In genomic region chr2:135305736-135306471, GRCm38 (mm10) we compare ENCODE assay signal across 16 mouse cellular contexts.
DNase-seq lines count a peak whose midpoint lies in the region; ATAC-seq and TF ChIP-seq lines count a peak whose summit lies in the region.
"Had no signal": no experiment of that assay in that cellular context is flagged by ENCODE, and none has a peak within 500 bp of the region (broad histone marks: within the 10 kb centered on the region; RNA-seq: fewer than 3 reads in every experiment).

No protein-coding gene starts in this region.

- DNase-seq in heart, adult 11 months: peak; percentile 41
- DNase-seq in heart, postnatal 14 days: no peak
- peak; percentile 90 for DNase-seq in cerebellum, adult 9-10 months
- peak; percentile 27 for DNase-seq in forebrain, postnatal 0 days
- no peak for DNase-seq in adrenal gland, adult 18-20 months (ENCODE audit: low spot score in 2 of 2)
- DNase-seq in thymus, postnatal 36 days: no peak
- no peak for DNase-seq in heart, adult 2 months
- DNase-seq: layer of hippocampus, adult 9-11 months; lung, adult 2 months; right cerebral cortex, postnatal 25 days; thymus, adult 2 months had no signal

- intact Hi-C loops in heart, postnatal 14 days (cut with DNase I): no loop called here
- intact Hi-C loops in heart, adult 2 months (cut with DNase I): no loop called here

- ATAC-seq in forebrain, postnatal 0 days: no peak
- ATAC-seq in midbrain, embryonic 16.5 days: peak; percentile 62

- no peak overlapping the region for H3K4me3 ChIP-seq in forebrain, postnatal 0 days (ENCODE audit: low read depth, low read length)
- no peak overlapping the region for H3K4me3 ChIP-seq in midbrain, embryonic 16.5 days (ENCODE audit: low read depth, low read length)
- H3K4me3 ChIP-seq in heart, adult 2 months: no peak overlapping the region
- H3K4me3 ChIP-seq: embryonic facial prominence, embryonic 15.5 days; heart, embryonic 10.5 days; kidney, embryonic 15.5 days; limb, embryonic 10.5 days had no signal

- no peaks in the 10 kb centered on the region for H3K4me1 ChIP-seq in forebrain, postnatal 0 days (ENCODE audit: insufficient read depth)
- peaks cover 2% of the 10 kb centered on the region; the same call in 1 of the 2 replicates for H3K4me1 ChIP-seq in midbrain, embryonic 16.5 days (ENCODE audit: control insufficient read depth, insufficient read depth, low read length)
- H3K4me1 ChIP-seq in heart, adult 2 months (ENCODE audit: control insufficient read depth, insufficient read depth, low read length): no peaks in the 10 kb centered on the region
- H3K4me1 ChIP-seq: embryonic facial prominence, embryonic 15.5 days; heart, embryonic 10.5 days; kidney, embryonic 15.5 days; limb, embryonic 10.5 days had no signal

- no peak overlapping the region for H3K27ac ChIP-seq in forebrain, postnatal 0 days (ENCODE audit: low read depth, low read length)
- H3K27ac ChIP-seq in midbrain, embryonic 16.5 days (ENCODE audit: low read length): no peak overlapping the region
- no peak overlapping the region for H3K27ac ChIP-seq in heart, adult 2 months
- H3K27ac ChIP-seq: embryonic facial prominence, embryonic 15.5 days; heart, embryonic 10.5 days; kidney, embryonic 15.5 days; limb, embryonic 10.5 days had no signal

- TF ChIP-seq POLR2A in heart, adult 2 months (IDR thresholded peaks at IDR 0.05; ENCODE audit: insufficient read depth, low read depth, low read length): no peak

- no peaks in the 10 kb centered on the region for H3K27me3 ChIP-seq in forebrain, postnatal 0 days (ENCODE audit: insufficient read depth, low read length)
- H3K27me3 ChIP-seq in midbrain, embryonic 16.5 days (ENCODE audit: control insufficient read depth, insufficient read depth, low read depth, low read length): no peaks in the 10 kb centered on the region
- H3K27me3 ChIP-seq in heart, adult 2 months (ENCODE audit: control insufficient read depth, insufficient read depth, low read length): no peaks in the 10 kb centered on the region
- H3K27me3 ChIP-seq: embryonic facial prominence, embryonic 15.5 days; kidney, embryonic 15.5 days had no signal

- TF ChIP-seq CTCF in forebrain, postnatal 0 days (IDR thresholded peaks at IDR 0.05; ENCODE audit: low read depth): no peak
- TF ChIP-seq CTCF in heart, adult 2 months (IDR thresholded peaks at IDR 0.05): no peak

- no peak overlapping the region for H3K9ac ChIP-seq in forebrain, postnatal 0 days
- H3K9ac ChIP-seq in midbrain, embryonic 16.5 days (ENCODE audit: low read depth, low read length): no peak overlapping the region
- H3K9ac ChIP-seq in heart, adult 2 months (ENCODE audit: low read depth, low read length): no peak overlapping the region
- H3K9ac ChIP-seq: embryonic facial prominence, embryonic 15.5 days; kidney, embryonic 15.5 days had no signal

- H3K9me3 ChIP-seq in forebrain, postnatal 0 days (ENCODE audit: low read length): no peaks in the 10 kb centered on the region
- no peaks in the 10 kb centered on the region for H3K9me3 ChIP-seq in midbrain, embryonic 16.5 days (replicated peaks; ENCODE audit: control insufficient read depth, low read length, poor library complexity, severe bottlenecking)
- H3K9me3 ChIP-seq: embryonic facial prominence, embryonic 15.5 days; heart, embryonic 10.5 days; kidney, embryonic 15.5 days; limb, embryonic 10.5 days had no signal

- no peaks in the 10 kb centered on the region for H3K79me2 ChIP-seq in heart, adult 2 months (replicated peaks; ENCODE audit: control insufficient read depth, insufficient read depth, low read length)

- no peak for TF ChIP-seq EP300 in heart, adult 2 months (IDR thresholded peaks at IDR 0.05; ENCODE audit: insufficient read depth, low read depth, low read length)

- 17% methylated on average over 7 of the region's 7 CpGs for WGBS in forebrain, postnatal 0 days
- 37% methylated on average over 7 of the region's 7 CpGs for WGBS in midbrain, embryonic 16.5 days
- 70% methylated on average over 7 of the region's 7 CpGs for WGBS in heart, adult 2 months

- H3K4me2 ChIP-seq in forebrain, postnatal 0 days (ENCODE audit: low read depth): no peak overlapping the region
- no peak overlapping the region for H3K4me2 ChIP-seq in midbrain, embryonic 16.5 days (ENCODE audit: low read length)
- H3K4me2 ChIP-seq: embryonic facial prominence, embryonic 15.5 days; kidney, embryonic 15.5 days had no signal

- H3K36me3 ChIP-seq in forebrain, postnatal 0 days (ENCODE audit: insufficient read depth): no peaks in the 10 kb centered on the region
- no peaks in the 10 kb centered on the region for H3K36me3 ChIP-seq in midbrain, embryonic 16.5 days (ENCODE audit: control insufficient read depth, insufficient read depth, low read length)
- H3K36me3 ChIP-seq in heart, adult 2 months (ENCODE audit: control insufficient read depth, insufficient read depth, low read length): no peaks in the 10 kb centered on the region
- H3K36me3 ChIP-seq: embryonic facial prominence, embryonic 15.5 days; heart, embryonic 10.5 days; kidney, embryonic 15.5 days; limb, embryonic 10.5 days had no signal

Comparison
In these comparisons a context has a peak if more than half of its experiments do, and no peak if none do; other contexts are left out.
1. DNase-seq: peak in heart, adult 11 months (single experiment), cerebellum, adult 9-10 months (single experiment) and forebrain, postnatal 0 days (single experiment); none in heart, postnatal 14 days (0 of 2), adrenal gland, adult 18-20 months (0 of 2), thymus, postnatal 36 days (0 of 2) and heart, adult 2 months (0 of 2).